Mouse (Mus musculus): ENCODE measurements around the gene Pisd. TPM values are rescaled to one million over a fixed set of nuclear protein-coding genes. Genes with fewer than 3 reads are reported as not detected.
"Not testable (repeated sequence)": the region's sequence is repeated elsewhere in the genome, so short reads cannot be mapped to it uniquely, and the experiment has no call there.

Pisd gene
- polyA plus RNA-seq, 1 experiment = 30.1 TPM

DNA sequence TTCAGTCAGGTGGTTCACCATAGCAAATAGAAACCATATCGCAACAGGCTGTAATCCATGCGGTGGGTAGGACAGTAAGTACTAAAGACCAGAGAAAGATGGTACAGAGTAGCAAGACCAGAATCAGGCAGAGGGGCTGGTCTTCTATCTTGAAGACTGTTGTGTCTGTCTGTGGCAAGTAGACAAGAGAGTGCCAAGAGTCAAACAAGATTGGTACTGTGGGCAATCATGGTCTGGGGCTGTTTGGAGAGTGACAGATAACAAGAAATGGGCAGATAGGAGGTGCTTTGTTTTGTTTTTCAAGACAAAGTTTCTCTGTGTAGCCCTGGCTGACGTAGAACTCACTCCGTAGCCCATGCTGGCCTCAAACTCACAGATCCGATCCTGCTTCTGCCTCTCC lies 3.9 kb downstream of the Pisd start:
- no peak overlapping the region for H3K4me3 ChIP-seq (replicated peaks; ENCODE audit: control insufficient read depth, low read depth, low read length)
- no peaks in the 10 kb centered on the region for H3K4me1 ChIP-seq (ENCODE audit: control insufficient read depth, insufficient read depth, low read length)
- 73% methylated on average over 5 of the region's 5 CpGs for WGBS
- no peak overlapping the region for H3K27ac ChIP-seq (ENCODE audit: control insufficient read depth, insufficient read depth, low read depth, low read length, poor library complexity)
- no peak for TF ChIP-seq POLR2A (IDR thresholded peaks at IDR 0.05; ENCODE audit: borderline replicate concordance, control insufficient read depth, low read depth, low read length)
- no peak for TF ChIP-seq CTCF (IDR thresholded peaks at IDR 0.05; ENCODE audit: control insufficient read depth, insufficient read depth, low read length)

DNA sequence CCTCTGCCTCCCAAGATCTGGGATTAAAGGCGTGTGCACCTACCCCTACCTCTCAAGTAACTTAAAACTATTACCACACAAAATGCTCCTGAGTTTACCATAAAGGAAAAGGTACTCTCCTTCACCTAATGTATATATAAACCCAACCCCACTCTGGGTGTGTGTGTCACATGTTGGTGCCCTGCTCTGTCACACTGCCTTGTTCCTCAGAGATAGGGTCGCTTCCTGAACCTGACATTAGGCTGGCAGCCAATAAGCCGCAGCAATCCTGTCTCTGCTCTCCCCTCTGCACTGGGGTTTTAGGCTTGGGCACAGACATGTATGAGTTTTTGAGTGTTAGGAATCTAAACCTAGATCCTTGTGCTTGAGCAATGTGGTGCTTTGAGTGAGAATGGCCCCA lies 7.3 kb downstream of the Pisd start:
- Histone ChIP-seq H3K27ac (ENCODE audit: control insufficient read depth, insufficient read depth, low read depth, low read length, poor library complexity) (no peak overlapping the region), H3K4me3 (replicated peaks; ENCODE audit: control insufficient read depth, low read depth, low read length) (no peak overlapping the region), H3K4me1 (ENCODE audit: control insufficient read depth, insufficient read depth, low read length) (no peaks in the 10 kb centered on the region)
- 60% methylated on average over 3 of the region's 3 CpGs for WGBS
- no peak for TF ChIP-seq CTCF (IDR thresholded peaks at IDR 0.05; ENCODE audit: control insufficient read depth, insufficient read depth, low read length)
- no peak for TF ChIP-seq POLR2A (IDR thresholded peaks at IDR 0.05; ENCODE audit: borderline replicate concordance, control insufficient read depth, low read depth, low read length)

DNA sequence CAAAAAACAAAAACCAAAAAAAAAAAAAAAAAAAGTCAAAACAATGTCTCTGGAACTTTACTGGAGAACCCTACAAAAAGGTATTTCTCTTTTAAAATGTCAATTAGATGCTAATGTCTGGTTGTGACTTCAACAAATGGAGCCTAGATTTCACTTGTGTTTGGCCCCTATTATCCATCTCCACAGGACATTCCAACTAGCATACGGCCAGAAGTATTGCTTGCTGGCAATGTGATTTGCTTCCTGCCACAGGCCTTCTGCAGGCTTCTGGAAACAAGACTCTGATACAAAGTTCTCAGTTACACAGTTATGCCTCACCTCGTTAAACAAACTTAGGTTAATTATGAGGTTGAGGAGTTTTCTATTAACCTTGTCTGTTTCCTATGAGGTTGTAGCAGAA lies 13.1 kb downstream of the Pisd start:
- no peak for TF ChIP-seq CTCF (IDR thresholded peaks at IDR 0.05; ENCODE audit: control insufficient read depth, insufficient read depth, low read length)
- no peak for TF ChIP-seq POLR2A (IDR thresholded peaks at IDR 0.05; ENCODE audit: borderline replicate concordance, control insufficient read depth, low read depth, low read length)
- Histone ChIP-seq H3K4me3 (replicated peaks; ENCODE audit: control insufficient read depth, low read depth, low read length) (no peak overlapping the region), H3K4me1 (ENCODE audit: control insufficient read depth, insufficient read depth, low read length) (no peaks in the 10 kb centered on the region), H3K27ac (ENCODE audit: control insufficient read depth, insufficient read depth, low read depth, low read length, poor library complexity) (no peak overlapping the region)
- 86% methylated on average over 2 of the region's 2 CpGs for WGBS

DNA sequence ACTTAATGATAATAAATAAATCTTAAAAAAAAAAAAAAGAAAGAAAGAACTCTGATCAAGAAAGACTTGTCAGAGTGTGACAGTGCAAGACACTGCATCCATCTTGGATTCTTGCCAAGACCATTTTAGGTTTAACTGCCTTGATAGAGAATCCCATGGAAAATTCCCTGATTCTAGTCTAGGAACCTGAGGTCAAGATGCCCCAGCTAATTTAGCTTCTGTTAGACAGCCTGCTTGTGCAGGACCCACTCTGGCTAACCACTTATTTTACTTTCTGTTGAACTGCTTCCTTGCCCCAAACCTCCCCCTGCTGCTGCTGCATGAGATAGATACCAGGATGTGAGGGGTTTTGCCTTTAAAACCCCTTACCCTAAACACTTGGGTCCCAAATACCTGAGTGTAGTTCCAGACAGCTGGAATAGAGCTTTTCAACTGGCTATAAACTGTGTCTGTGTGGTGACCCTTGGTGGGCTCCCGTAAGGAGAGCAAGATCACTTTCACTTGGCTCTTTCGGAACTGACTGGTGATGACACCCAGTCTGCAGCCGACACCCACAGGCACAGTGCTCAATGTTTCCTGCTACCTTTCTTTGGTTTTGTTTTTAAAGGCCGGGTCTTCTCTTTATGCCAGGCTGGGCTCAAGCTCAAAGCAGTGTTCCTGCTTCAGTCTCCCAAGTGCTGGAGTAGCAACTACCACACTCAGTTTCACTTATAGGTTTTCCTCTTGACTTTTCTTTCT lies 17.6 kb downstream of the Pisd start:
- TF ChIP-seq POLR2A (IDR thresholded peaks at IDR 0.05; ENCODE audit: borderline replicate concordance, control insufficient read depth, low read depth, low read length) = no peak
- no peak for TF ChIP-seq CTCF (IDR thresholded peaks at IDR 0.05; ENCODE audit: control insufficient read depth, insufficient read depth, low read length)
- Histone ChIP-seq H3K4me1 (ENCODE audit: control insufficient read depth, insufficient read depth, low read length) (no peaks in the 10 kb centered on the region), H3K4me3 (replicated peaks; ENCODE audit: control insufficient read depth, low read depth, low read length) (no peak overlapping the region), H3K27ac (ENCODE audit: control insufficient read depth, insufficient read depth, low read depth, low read length, poor library complexity) (no peak overlapping the region)
- WGBS = 83% methylated on average over 4 of the region's 4 CpGs

DNA sequence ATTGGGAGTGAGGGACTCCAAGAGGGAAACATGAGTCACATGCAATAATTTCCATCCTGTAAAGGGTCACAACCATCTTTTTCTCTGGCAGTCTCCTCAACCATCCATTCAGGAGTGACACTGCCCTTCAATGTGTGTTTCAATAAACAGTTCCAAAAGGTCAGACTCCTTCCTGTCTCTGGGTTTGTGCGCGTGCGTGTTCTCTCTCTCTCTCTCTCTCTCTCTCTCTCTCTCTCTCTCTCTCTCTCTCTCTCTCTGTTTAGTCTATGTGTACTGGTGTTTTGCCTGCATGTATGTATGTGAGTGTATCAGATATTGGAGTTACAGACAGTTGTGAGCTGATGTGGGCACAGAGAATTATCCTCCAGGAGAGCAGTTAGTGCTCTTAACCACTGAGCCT lies 18.4 kb downstream of the Pisd start:
- TF ChIP-seq CTCF (IDR thresholded peaks at IDR 0.05; ENCODE audit: control insufficient read depth, insufficient read depth, low read length) (no peak), POLR2A (IDR thresholded peaks at IDR 0.05; ENCODE audit: borderline replicate concordance, control insufficient read depth, low read depth, low read length) (no peak)
- no peaks in the 10 kb centered on the region for H3K4me1 ChIP-seq (ENCODE audit: control insufficient read depth, insufficient read depth, low read length)
- WGBS = 89% methylated on average over 3 of the region's 3 CpGs
- no peak overlapping the region for H3K4me3 ChIP-seq (replicated peaks; ENCODE audit: control insufficient read depth, low read depth, low read length)
- H3K27ac ChIP-seq (ENCODE audit: control insufficient read depth, insufficient read depth, low read depth, low read length, poor library complexity) = no peak overlapping the region

DNA sequence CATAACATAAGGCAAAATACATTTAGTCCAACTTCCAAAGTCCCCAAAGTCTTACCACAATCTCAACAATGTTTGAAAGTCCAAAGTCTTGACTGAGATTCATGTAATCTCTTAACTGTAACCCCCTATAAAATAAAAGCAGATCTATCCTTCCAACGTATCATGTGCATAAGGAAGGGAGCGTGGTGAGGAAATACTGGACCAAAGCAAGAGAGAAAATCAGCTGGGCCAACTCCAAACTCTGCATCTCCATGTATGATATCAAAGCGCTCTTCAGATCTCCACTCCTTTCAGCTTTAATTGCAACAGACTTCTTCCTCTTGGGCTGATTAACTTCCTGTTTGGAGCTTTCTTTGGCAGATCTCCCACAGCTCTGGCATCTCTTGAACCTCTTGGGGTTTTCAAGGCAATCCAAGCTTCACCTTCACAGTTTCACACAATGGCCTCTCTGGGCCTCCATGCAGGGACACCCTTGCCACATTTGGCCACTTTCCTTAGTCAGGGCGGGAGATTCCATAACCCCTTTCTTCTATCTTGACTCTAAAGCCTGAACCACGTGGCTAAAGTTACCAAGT lies 23.8 kb downstream of the Pisd start:
- no peak for TF ChIP-seq CTCF (IDR thresholded peaks at IDR 0.05; ENCODE audit: control insufficient read depth, insufficient read depth, low read length)
- TF ChIP-seq POLR2A (IDR thresholded peaks at IDR 0.05; ENCODE audit: borderline replicate concordance, control insufficient read depth, low read depth, low read length) = no peak
- 23% methylated on average over 5 of the region's 5 CpGs for WGBS
- no peak overlapping the region for H3K27ac ChIP-seq (ENCODE audit: control insufficient read depth, insufficient read depth, low read depth, low read length, poor library complexity)
- peaks cover 1% of the 10 kb centered on the region for H3K4me1 ChIP-seq (ENCODE audit: control insufficient read depth, insufficient read depth, low read length)
- no peak overlapping the region for H3K4me3 ChIP-seq (replicated peaks; ENCODE audit: control insufficient read depth, low read depth, low read length)

DNA sequence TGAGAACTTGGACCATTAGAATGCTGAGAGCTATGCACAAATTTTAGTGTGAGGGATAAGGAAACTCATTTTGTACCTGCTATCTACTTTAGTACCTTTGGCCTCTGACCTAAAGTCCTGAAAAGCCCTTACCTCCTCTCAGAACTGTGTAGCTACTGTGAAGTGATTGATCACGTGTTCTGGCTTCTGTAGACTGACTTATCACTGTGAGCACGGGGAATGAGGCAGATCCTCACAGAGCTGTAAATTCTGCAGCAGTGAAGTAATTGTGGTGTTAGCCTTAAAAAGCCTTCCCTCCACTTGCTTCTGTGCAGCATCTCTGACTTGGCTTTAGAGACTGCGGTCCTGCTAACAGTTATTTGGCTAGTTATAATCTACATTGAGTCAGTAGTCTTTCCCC lies 24.7 kb downstream of the Pisd start:
- WGBS = 74% methylated on average over 3 of the region's 3 CpGs
- Histone ChIP-seq H3K27ac (ENCODE audit: control insufficient read depth, insufficient read depth, low read depth, low read length, poor library complexity) (no peak overlapping the region), H3K4me1 (ENCODE audit: control insufficient read depth, insufficient read depth, low read length) (peaks cover 1% of the 10 kb centered on the region), H3K4me3 (replicated peaks; ENCODE audit: control insufficient read depth, low read depth, low read length) (no peak overlapping the region)
- no peak for TF ChIP-seq CTCF (IDR thresholded peaks at IDR 0.05; ENCODE audit: control insufficient read depth, insufficient read depth, low read length)
- no peak for TF ChIP-seq POLR2A (IDR thresholded peaks at IDR 0.05; ENCODE audit: borderline replicate concordance, control insufficient read depth, low read depth, low read length)

DNA sequence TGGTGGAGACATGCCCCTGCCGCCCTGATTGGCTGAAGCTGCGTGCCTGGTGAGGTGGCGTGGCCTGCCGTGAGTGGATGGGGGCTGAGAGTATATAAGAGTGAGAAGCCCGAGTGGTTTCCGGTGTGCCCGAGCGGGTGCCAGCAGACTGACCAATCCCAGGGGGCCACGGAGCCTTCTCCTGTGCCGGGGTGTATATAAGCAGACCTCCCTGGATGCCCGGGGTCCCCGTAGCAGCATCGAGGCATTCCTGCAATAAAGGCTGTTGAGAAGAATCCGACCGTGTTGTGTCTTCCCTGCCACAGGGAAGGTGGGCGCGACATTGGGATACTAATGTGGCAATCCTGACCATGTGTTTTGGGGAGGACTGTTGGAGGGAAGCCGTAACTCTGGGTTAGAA lies 25.1 kb downstream of the Pisd start:
- H3K4me1 ChIP-seq (ENCODE audit: control insufficient read depth, insufficient read depth, low read length); H3K4me3 ChIP-seq (replicated peaks; ENCODE audit: control insufficient read depth, low read depth, low read length); H3K27ac ChIP-seq (ENCODE audit: control insufficient read depth, insufficient read depth, low read depth, low read length, poor library complexity): not testable (repeated sequence)
- 81% methylated on average over 18 of the region's 18 CpGs for WGBS

DNA sequence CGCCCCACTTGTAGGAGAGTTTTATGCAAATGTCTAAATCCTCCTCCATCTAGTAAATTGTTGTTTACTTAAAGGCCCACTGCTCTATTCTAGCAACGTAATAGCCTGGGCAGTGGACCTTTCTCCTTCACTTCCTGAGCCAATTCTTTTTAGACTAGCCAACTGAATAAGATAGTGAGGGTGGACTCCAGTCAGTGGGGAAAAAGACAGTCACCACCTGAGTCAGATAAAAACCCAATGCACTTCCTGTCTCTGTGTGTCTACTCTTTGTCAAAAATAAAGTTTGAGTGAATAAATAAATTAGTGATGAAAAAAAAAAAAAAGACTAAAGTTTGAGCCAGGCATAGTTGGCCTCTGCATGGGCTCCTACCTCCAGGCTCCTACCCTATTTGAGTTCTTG lies 25.8 kb downstream of the Pisd start:
- no peak for TF ChIP-seq CTCF (IDR thresholded peaks at IDR 0.05; ENCODE audit: control insufficient read depth, insufficient read depth, low read length)
- 61% methylated on average over 2 of the region's 2 CpGs for WGBS
- H3K4me3 ChIP-seq (replicated peaks; ENCODE audit: control insufficient read depth, low read depth, low read length) = no peak overlapping the region
- peaks cover 1% of the 10 kb centered on the region for H3K4me1 ChIP-seq (ENCODE audit: control insufficient read depth, insufficient read depth, low read length)
- no peak overlapping the region for H3K27ac ChIP-seq (ENCODE audit: control insufficient read depth, insufficient read depth, low read depth, low read length, poor library complexity)
